Mouse (Mus musculus) hindbrain, embryonic 11.5 days (tissue): Measurements from ENCODE around the gene Mgat3. TPM values are rescaled to one million over a fixed set of nuclear protein-coding genes. Genes with fewer than 3 reads are reported as not detected.

Experiments
- polyA plus RNA-seq: library from polyadenylated mRNA; unstranded; fragments of >200 nt; fragmentation: Nextera tagmentation; extraction: Ambion mirVana; gene quantifications from 2 replicates; pipeline ENCODE4 v1.2.1, GENCODE M21; 2014

Gene Mgat3
- polyA plus RNA-seq, 1 experiment from 2014 or later = 9.8 TPM

Other genes starting within 250 kb of the Mgat3 start
- gene Cbx7, start 202.6 kb upstream of the Mgat3 start, polyA plus RNA-seq = 1.7 and 2.2 TPM in 2 replicates
- 1.9 and 2.2 TPM in 2 replicates for gene Pdgfb, start 158.7 kb upstream of the Mgat3 start, polyA plus RNA-seq
- 7.3 and 8.9 TPM in 2 replicates for gene Syngr1, start 82.4 kb upstream of the Mgat3 start, polyA plus RNA-seq
- gene Rpl3, start 81.9 kb upstream of the Mgat3 start, polyA plus RNA-seq = 1,014 and 1,045 TPM in 2 replicates
- 21.6 and 24.7 TPM in 2 replicates for gene Tab1, start 40.6 kb upstream of the Mgat3 start, polyA plus RNA-seq
- 38.5 and 39.1 TPM in 2 replicates for gene Mief1, start 60.3 kb downstream of the Mgat3 start, polyA plus RNA-seq
- not detected in 2 replicates for gene AC140267.1, start 62.1 kb downstream of the Mgat3 start, polyA plus RNA-seq
- 140 and 145 TPM in 2 replicates for gene Atf4, start 81.5 kb downstream of the Mgat3 start, polyA plus RNA-seq
- 68.0 and 71.4 TPM in 2 replicates for gene Rps19bp1, start 90.6 kb downstream of the Mgat3 start, polyA plus RNA-seq
- 0.14 and 0.74 TPM in 2 replicates for gene Cacna1i, start 113.5 kb downstream of the Mgat3 start, polyA plus RNA-seq